Mouse (Mus musculus): ENCODE data around the gene Ttll3.

Gene Ttll3

DNA sequence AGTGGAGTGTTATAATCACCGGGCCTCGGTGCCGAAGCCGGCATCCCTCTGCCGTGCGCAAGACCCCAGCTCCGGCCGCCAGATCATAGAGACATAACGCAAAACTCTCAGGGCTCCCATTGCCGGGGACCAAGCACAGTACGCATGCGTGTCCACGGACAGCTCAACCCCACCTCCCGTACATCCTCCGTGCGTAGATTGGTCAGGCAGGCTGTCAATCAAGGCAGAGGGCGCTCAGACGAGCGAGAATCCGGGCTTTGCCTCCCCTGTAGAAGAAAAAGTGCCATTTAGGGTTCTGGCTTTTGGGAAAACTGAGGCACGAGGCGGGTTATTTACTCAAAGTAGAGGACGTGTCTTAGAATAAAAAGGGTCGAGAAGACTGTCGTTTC lies 30.1 kb downstream of the Ttll3 start, which contains the start of gene Rpusd3:
Rpusd3 (minus strand) TSS at position 142 of the 389 bp plus-strand sequence.
- DNase-seq (ENCODE audit: low spot score in 2 of 2) = peak; percentile 99

DNA sequence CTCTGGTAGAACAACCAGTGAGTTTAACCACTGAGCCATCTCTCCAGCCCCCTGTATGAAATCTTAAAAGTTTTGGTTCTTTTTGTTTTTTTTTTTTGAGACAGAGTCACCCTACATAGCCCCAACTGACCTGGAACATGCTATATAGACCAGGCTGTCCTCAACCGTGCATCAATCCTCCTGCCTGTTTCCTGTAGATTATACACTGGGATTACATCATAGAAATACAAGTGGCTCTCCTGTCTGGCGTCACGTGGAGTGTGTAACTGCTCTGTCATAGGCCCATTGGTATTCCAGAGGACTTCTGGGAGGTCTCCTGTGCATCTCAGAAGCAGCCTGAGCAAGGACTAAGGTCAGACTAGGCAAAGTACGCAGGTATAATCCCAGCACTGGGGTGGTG lies 33.9 kb downstream of the Ttll3 start:
- no peak for DNase-seq (ENCODE audit: low spot score in 2 of 2)

DNA sequence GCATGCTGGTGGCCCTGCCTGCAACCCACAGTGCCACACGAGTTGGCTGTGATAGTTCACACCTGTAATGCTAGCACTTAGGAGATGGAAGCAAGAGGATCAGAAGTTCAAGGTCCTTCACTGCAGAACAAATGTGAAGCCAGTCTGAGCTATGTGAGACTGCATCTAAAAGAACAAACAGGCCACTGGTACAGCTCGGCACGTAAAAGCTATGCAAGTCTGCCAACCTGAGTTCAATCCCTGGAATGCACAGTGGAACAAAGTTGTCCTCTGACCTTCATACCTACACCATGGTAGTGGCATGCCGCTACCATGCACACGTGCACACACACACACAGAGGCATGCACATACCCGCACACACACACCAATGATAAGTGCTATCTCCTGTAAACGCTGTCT lies 35.1 kb downstream of the Ttll3 start:
- DNase-seq (ENCODE audit: low spot score in 2 of 2) = no peak

DNA sequence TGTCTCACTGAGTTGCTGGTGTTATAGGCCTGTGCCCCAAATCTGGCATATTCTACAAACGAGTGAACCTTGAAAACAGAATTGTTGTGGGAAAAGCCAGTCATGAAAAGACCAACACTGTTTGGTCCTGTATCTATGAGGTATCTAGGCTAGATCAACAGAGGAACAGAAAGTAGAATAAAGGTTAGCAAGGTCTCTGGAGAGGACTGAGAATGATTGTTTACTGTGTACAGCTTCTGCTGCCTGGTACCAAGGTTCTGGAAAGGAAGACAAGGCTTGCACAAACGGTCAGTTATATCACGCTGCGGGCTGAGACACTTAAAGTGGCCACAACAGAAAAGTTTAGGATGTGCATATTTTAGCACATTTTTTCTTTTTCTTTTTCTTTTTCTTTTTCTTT lies 37.6 kb downstream of the Ttll3 start:
- no peak for DNase-seq (ENCODE audit: low spot score in 2 of 2)

DNA sequence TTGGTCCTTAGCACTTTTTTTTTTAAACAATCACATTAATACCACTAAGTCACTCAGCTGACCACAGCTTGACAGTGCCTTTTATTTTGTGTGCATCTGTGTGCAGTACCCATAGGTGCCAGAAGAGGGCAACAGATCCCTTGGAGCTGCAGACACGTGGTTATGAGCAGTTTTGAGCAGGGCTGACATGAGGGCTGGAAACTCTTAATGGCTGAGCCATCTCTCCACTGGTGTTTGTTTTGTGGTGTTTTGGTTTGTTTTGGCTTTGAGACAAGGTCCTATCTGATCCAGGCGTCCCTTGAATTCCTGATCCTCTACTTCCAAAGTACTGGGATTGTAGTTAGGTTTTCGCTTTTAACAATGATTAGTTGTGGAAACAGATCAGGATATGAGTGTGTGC lies 38.3 kb downstream of the Ttll3 start:
- peak in 1 of 2 experiments; percentile 50 for DNase-seq (ENCODE audit: low spot score in 2 of 2)

DNA sequence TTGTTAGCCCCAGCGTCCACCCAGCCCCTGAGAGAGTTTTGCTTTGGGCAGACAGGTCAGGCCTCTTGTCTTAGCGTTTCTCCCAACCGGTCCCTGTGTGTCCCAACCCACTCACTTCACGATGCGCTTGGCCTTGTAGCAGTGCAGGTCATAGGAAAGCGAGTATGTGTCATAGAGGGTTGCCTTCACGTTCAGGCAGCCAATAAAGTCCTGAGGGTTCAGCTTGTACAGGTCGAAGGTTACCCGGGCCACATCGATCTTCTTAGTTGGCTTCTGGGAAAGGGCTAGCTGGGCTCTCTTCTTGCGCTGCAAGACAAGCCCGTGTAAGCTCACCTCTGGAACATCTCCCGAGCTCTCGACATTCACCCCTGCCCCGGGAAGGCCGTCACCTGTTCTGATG lies 38.9 kb downstream of the Ttll3 start:
- no peak for DNase-seq (ENCODE audit: low spot score in 2 of 2)

DNA sequence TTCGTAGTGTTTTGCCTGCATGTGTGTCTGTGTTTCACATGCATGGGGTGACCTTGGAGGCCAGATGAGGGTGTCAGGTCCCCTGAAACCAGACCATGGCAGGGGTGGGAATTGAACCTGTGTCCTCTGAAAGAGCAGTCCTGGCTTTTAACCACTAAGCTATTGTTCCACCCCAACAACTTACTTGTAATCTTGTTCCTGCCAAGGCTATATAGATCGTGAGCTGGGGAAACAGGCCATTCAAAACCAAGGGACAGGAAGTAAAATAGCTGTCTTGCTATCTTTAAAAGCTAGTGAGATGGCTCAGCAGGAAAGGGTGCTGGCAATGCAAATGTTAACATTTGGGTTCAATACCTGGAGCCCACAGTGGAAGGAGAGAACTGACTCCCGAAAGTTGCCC lies 40.9 kb downstream of the Ttll3 start:
- no peak for DNase-seq (ENCODE audit: low spot score in 2 of 2)

DNA sequence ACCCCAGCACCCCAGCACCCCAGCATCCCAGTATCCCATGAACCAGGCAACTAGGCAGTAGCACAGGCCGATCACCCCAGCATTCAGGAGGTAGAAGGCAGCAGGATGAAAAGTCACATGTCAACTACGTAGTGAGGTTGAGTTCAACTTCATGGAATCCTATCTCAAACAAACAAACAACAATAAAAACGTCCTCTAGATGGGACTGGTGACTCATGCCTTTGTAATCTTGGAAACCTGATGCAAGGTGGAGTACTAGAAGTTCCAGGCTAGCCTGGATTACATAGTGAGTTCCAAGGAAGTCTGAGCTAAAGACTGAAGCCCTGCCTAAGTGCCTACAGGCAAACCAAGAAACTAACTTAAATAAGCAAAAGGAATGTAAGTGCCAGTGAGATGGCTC lies 41.8 kb downstream of the Ttll3 start:
- no peak for DNase-seq (ENCODE audit: low spot score in 2 of 2)

DNA sequence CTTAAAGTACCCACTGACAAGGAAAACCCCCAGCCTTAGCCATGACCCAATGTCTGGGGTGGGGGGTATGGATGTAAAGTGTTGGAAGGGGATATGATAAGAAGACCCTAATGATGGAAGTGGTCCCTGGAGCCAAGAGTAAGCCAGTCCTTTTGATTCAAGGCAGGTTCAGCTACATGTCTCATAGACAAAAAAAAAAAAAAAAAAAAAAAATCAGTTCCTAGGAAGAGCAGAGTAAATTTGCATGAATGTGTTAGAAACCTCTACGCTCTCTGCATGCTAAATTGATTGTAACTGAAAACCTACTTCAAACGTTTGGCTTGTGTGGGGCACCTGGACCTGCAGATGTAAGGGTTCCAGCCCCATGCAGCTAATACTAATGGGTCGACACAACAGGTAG lies 42.7 kb downstream of the Ttll3 start:
- no peak for DNase-seq (ENCODE audit: low spot score in 2 of 2)

DNA sequence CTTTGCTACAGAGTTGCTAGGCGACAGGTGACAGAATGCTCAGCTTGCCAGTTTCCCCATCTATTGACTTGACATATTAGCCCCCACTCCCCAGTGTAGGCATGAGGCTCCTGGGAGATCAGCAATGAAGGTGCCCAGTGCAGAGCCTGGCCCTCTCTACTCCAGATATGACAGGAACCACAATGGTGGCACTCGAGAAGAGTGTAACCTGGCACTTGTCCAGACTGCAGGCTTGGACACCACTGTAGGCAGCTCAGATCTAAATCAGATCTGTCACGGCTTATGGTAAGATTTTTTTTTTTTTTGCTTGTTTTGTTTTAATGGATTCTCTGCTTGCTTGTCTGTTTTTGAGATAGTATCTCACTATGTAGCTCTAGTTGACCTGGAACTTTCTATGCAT lies 44.6 kb downstream of the Ttll3 start:
- no peak for DNase-seq (ENCODE audit: low spot score in 2 of 2)

DNA sequence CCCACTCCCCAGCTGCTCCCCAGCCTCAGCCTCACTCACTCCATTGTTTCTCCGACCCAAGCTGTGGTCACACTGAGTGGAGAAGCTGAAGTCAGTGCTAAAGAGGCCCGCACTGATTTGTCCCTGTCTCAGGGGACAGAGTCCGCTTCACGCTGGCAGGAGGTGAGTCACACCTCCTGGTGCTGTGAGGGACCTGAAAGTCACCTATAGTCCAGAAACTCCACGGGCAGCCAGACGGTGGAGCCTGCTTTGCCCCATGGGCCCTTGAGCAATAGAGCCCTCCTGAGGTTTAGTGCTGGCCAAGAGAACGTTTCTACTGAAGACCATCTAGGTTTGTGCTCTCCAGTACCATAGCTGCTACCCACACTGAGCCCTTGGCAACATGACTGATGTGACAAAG lies 45.6 kb downstream of the Ttll3 start:
- DNase-seq (ENCODE audit: low spot score in 2 of 2) = no peak

DNA sequence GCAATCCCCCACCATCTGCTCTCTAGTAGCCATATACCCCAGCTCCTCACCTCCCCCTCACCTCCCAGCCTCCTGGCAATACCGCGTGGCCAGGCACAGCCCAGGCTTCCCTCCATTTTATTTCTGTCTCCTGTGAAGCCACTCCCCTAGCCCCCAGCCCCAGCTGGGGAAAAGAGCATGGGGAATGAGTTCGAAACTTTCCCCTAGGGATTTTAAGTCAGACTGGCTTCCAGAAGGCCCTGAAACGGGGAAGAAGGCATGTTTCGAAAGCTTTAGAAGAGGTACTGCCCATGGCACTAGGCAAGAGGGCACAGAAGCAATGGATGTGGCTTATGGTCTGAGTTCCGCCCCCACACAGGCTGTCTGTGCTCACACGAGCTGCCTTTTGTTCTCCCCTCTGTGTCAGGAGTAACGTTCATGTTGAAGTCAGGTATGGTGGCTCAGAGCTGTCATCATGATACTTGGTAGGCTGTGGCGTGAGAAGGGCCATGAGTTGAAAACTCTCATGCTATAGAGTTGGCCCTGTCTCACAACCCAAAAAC lies 46.7 kb downstream of the Ttll3 start, which contains the start of gene Cidec:
Cidec (minus strand) TSS at position 97 of the 542 bp plus-strand sequence.
- no peak for DNase-seq (ENCODE audit: low spot score in 2 of 2)

DNA sequence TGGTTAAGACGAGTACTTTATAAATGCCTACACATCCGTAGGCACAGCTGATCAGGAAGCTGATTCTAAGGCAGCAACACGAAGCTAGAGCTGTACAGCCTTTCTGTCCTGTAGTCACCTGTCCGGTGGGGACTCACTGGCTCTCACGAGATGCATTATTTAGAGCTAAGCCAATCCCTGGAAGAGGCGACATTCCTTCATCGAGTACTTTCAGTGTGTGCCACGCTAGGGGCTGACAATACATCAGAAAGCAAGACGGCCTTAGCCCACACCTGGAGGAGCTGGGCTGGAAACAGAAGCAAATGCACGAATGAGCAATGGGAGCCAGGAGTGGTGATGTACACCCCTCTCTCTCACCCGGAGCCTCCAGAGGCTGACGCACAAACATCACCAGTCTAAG lies 48.1 kb downstream of the Ttll3 start:
- DNase-seq (ENCODE audit: low spot score in 2 of 2) = no peak

DNA sequence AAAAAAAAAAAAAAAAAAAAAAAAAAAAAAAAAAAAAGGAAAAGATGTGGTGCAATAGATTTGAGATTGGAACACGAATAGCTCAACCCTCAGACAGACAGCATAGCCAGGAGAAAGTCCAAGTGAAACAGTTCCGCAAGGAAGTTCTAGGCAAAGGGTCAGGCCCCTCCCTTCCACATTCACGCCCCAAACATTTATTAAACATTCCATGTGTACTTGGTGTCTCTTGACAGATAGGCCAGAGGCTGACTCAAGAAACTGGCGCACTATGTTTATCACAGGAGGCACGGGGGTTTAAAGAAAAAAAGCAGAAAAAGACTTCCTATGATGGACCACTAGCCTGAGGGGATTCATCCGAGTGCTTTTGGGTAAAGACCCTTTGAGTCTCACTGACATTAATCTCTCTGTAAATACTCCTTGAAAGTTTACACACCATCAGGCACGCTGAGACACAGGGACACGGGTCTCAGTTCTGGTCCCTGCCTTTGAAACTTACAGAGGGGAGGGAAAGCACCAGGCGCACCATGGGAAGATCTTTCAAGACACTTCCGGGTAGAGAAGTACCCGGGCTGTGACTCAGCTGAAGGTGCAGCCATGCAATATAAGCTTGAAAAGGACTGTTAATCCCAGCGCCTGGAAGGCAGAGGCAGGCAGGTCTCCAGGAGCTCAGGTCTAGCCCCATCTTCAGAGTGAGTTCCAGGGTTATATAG lies 49.8 kb downstream of the Ttll3 start:
- DNase-seq (ENCODE audit: low spot score in 2 of 2) = no peak

DNA sequence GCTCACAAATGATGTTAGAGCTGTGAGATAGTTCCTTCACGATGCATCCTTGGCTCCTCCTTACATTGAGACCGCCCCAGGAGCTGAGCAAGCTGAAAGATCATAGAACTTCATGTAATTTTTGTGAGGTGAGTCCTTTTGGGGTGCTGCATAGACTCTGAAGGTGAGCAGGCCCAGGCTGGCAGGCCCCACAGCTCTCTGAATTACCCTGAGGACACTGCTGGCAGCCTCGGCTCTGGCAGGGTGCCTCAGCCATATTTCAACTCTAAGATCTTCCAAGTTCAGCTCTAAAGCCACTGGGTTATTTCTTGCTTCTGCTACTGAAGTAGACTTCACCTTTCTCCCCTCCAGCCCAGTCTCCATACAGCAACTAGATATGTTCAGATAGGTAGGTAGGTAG lies 51.6 kb downstream of the Ttll3 start:
- no peak for DNase-seq (ENCODE audit: low spot score in 2 of 2)

DNA sequence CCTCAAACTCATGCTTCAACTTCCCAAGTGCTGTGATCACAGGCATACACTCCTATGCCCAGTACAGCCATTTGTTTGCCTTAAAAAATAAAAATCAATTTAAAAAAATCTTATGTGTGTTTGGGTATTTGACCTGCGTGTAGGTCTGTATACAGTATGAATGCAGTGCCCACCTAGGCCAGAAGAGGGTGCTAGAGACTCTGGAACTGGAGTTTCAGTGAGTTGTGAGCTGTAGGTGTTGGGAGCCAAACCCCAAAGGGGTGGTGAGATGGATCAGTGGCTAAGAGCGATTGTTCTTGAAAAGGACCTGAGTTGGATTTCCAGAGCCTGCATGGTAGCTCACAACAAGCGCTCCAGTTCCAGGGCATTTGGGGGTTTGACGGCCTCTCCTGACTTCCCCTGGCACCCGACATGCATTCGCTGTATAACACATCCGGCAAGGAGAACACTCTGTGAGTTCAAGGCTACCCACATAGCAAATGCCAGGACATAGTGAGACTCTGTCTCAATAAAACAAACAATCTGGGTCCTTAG lies 52.2 kb downstream of the Ttll3 start:
- peak; percentile 54 to 69 for DNase-seq (ENCODE audit: low spot score in 2 of 2)

DNA sequence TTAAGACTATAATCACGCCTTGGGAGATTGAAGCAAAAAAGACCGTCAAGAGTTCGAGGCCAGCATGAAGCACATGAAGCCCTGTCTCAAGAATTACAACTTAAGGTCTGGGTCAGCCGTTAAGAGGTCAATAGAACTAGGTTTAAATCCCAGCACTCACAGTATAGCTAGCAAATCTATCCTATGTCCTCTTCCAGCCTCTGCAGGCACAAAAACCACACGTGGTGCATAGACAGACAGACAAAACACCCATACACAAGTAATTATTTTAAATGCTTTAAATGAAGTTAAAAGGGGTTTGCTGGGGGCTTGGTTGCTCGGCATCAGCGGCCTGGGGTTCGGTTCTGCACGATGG lies 53.0 kb downstream of the Ttll3 start:
- no peak for DNase-seq (ENCODE audit: low spot score in 2 of 2)

DNA sequence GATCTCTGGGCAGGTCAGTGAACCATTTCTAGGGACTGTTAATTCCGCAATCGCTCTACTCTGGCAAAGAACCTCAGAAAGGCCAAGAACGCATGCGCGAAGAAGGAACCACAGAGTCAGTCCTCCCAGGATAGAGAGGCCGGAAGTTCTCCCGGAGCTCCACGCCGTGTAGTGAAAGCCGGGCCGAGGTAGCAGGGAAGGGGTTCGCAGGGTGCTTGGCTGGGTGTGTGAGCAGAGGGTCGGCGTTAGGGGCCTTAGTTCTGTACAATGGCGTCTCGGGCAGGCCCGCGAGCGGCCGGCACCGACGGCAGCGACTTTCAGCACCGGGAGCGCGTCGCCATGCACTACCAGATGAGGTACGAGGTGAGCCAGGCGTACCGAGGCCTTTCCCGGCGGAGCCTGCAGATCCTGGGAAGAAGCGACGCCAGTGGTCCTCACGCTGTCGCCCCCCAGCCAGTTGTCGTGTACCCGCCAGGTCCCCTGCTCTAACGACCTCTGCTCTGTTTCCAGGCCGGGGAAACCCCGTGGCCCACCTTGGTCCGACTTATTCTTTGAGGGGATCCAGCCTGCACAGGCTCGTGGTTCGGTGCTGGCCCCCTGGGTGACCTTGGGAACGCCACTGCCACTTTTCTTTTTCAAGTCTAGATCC lies 53.5 kb downstream of the Ttll3 start, which contains the start of gene Jagn1:
Jagn1 (plus strand) TSS at position 128 of the 649 bp plus-strand sequence.
- DNase-seq (ENCODE audit: low spot score in 2 of 2) = peak; percentile 86 to 87

DNA sequence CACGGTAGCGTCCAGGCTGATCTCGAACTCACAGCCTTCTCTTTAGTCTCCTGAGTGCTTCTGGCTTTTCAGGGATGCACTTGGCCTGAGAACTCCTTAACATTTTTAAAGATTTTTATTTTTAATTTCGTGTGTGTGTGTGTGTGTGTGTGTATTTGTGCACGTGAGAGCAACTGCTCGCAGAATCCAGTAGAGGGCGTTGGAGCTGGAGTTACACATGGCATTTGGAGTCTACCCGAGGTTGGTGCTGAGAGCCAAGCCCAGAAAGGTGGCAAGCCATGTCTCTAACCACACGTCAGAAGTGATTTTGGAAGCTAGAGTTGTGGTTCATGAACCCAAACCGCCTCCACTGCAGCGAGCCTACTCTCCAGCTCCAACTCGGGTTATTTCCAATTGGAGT lies 54.0 kb downstream of the Ttll3 start:
- DNase-seq (ENCODE audit: low spot score in 2 of 2) = no peak

DNA sequence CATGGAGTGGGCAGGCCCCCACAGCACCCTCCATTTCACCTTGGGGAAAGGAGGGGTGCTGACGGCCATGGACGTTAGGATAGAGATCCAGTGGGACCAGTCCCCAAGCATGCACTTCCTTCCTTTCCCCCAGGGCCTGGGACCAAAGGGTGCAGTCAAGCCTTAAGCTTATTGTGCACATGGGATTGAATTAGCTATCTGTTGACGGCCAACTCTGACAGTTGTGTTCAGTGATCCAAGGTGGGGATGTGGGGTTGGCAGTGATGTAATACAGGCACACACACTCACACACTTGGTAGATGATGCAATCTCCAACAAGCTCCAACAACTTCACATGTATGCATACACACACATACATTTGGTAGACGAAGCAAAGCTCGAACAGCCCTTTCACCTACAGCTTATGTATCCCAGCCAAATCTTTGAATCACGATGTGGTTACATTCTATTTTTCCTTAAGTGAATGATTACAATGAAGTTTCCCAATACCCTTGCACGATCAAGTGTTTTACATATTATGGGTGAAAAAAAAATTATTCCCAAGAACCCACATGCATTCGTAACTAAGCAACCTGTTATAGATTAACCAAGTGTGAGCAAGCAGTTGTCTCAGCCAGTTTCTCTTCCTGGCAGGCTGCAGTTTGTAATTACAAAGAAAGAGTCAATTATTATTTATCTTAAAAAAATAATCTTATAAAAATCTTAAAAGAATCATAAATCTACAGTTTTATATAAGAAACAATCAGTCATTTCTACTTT lies 55.3 kb downstream of the Ttll3 start:
- DNase-seq (ENCODE audit: low spot score in 2 of 2) = no peak

DNA sequence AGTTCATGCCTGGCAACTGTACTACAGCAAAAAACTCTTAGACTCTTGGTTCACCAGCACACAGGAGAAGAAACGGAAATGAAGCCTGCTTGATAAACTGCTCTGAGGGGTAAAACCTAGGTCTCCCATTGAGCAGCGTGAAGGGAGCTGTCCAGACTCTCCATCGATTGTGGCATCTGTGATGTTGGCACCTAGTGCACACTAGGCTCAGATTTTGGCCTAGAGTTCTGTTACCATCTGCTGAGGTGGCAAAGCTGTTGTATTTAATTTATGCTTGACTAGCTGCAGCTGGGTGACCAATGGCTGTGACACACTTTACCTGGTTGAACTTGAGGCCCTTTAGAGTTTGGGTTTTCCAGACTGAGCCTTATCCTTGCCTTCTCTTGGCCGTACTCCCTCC lies 58.6 kb downstream of the Ttll3 start:
- no peak for DNase-seq (ENCODE audit: low spot score in 2 of 2)

DNA sequence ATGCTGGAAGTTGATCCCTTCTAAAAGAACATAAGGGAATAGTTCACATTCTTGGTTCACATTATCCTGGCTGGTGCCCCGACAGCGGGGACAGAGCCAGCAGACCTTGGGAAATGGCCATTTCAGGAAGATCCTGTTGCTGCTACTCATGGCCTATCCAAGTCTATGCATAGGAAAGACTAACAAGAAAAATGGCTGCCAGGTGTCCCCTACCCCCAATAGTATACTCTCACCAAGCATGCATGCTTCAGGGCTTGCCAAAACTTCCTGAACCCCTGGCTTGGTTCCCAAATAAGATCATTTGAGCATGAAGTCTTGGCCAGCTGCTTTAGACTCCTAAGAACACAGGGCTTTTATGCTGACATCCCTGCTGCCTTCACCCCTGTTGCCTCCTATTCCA lies 62.8 kb downstream of the Ttll3 start:
- DNase-seq (ENCODE audit: low spot score in 2 of 2) = no peak
